Mouse (Mus musculus): ENCODE measurements around the gene 4933405O20Rik.

Gene 4933405O20Rik

DNA sequence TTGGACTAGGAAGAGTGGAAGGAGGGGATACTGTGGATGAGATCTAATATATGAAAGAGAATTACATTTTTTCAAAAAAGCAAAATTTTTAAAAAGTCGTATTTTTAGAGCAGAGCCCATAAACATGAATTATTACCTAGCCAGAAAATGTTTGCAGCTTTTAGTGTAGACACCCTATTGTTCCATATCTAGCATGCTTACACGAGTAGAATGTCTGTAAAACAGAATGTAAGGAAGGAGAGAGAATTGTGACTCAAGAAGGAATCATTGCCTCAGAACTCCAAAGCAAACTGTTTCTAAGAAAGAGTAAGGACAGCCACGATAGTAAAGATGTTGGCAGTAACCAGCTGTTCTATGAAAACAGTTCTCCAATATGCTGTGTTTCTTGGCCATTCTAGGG is at the start of gene 4933405O20Rik:
TSS of gene 4933405O20Rik (plus strand) at position 301 of the 400 bp plus-strand sequence.
- DNase-seq (ENCODE audit: low spot score) = no peak

DNA sequence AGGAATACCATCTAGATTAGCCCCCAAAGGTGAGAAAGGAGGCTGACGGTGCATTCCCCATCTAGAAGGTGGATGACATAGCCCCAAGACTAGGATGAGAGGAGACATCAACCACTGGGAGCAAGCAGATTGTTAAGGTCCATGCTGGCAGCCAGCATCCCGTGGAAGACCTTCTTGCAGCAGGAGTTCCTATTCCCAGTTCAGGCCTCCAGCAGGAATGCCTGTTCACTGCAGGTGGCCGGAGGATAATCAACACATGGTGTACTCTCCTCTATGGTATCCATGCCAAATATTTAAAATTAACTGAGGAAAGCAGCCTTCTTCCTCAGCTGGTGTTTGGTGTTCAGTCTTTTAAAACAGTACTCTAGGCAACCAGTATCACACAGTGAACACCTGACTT is 49.4 kb upstream of the 4933405O20Rik start:
- DNase-seq (ENCODE audit: low spot score) = peak; percentile 13

DNA sequence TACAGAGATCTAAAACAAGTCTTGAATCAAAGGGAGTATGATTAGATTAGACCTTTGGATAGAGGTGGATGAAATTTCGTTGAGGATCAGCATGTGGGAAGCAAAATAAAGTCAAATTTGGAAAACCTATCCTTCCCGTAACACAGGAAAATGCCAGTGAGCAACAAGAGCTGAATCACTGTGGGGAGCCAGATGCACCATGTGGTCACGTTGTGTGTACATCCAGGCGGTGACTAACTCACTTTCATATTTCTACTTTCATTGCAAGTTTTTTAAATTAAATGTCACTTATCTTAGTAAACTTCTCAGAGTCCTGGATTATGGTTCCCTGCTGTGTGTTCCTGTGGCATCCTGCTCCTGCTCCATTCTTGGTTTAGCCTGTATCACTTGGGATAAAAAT is 47.6 kb upstream of the 4933405O20Rik start:
- no peak for DNase-seq (ENCODE audit: low spot score)

DNA sequence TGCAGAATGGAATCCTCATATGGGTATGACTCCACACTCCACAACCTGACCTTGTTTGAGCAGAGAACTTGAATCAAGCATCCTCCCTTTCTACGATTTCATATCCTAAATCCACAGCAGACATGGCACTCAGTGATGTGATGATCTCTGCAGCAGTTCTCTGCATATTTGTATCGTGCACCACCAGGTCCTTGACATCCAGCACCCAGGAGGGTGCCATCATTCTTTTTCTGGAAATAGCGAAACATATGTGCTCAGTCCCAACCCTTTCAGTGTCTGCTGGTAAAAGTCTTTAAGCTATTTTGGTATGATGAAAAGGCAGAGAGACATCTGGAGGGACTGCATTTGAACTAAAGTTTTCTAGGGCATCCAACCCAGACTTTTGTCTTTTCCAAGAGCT is 36.3 kb upstream of the 4933405O20Rik start:
- DNase-seq (ENCODE audit: low spot score) = no peak

DNA sequence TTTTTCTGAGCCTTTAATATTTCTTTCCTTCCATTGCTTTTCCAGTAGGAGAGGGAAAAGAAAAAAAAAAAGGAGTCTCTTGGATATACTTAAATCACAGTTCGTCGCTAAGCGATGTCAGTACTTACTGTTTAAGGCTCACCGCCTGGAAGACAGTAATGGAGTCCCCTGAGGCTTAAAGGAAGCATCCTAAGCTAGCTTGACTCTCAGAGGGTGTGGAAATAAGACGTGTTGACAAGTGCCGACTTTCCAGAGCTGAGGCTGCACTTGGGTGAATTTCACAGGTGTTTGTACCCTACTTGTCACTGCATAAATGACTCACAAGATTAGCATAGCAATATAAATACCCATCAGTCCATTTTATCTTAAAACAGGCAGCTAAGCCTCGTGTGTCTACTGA is 25.1 kb upstream of the 4933405O20Rik start:
- DNase-seq (ENCODE audit: low spot score) = no peak

DNA sequence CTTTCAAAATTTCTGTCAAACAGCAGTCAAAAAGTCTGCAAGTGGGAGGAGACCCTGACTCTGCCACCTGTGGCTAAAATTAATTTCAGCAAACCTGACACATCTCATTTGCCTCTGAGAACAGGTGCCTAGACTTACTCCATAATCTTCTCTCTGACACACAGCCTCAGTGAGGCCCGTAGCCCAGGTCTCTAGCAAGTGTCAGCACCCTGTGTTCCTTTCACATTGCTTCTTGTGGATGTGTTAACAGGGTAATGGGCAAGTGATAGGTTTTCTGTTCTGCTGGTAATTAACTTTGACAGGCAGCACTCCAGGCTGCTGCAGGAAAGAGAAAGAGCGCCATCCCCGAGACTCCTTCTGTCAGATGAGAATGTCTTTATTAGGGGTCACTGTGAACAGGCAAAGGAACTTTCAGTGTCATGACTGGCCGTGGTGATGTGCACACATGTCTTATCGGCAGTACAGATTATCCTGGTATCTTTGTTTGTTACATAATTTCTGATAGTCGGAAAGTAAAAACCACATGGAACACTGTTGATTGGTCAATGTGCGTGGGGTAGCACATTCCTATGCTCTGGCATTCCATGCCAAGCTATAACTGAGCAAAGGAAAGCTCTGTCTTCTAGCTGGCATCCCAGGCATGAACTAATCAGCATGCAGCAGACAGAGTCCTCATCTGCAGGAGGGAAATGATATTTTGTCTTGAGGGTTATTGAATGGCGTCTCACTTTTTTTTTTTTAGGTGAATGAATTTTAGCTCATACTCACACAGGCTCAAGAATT is 10.2 kb upstream of the 4933405O20Rik start:
- no peak for DNase-seq (ENCODE audit: low spot score)

DNA sequence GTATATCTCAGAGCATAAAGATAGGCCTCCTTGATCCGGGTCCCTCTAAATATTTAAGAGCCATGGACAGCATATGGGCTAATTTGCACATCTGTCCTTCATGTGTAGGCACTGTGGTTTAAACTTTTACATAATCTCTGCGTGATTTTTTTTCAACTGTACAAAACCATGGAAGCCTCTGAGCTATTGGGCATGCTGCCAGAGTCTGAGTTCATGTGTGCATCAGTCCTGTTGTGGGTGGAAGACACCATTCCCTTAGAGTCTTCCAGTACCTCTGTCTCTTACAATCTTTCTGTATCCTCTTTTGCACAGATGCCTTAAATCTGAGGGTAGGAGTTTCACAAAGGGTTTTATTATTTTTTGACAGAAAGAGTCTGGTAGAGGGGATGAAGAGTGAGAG is 15.1 kb downstream of the 4933405O20Rik start:
- no peak for DNase-seq (ENCODE audit: low spot score)

DNA sequence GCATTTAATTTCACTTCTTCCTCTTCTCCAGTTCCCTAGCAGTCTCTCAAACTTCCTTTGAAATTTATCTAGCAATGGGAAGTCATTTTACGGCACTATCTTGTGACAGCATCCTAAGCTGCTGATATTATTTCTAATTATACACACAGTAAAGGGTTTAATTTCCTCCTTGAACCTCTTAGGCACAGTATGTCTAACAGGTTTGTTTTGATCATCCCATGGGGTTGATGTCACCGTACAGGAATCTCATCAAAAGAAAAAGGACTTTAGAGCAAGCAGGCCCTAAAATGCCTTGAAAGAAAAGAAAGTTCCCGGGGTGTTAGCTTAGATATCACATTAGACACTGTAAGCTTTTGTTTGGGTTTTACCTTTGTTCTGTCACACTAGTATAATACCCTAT is 30.2 kb downstream of the 4933405O20Rik start:
- no peak for DNase-seq (ENCODE audit: low spot score)

DNA sequence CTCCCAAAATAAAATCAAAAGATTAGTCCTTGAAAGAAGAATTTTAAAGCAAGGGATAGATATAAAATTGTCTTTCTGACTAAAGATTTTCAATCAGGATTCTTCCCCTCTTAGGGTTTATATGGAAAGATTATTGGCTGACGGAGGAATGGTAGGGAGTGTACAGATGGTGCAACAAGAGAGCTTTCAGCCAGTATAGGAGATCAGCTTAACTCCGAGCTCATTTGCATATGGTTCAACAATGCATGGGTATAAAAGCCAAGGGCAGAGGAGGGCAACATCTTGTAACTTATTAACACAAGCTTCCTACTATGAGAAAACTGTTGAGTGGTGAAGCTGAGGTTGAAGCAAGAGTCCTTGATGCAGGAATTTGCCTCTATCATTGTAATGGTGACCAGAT is 34.2 kb downstream of the 4933405O20Rik start:
- DNase-seq (ENCODE audit: low spot score) = no peak

Data from layer of hippocampus, adult 9-10 months (tissue).